Mouse (Mus musculus): ENCODE results near the gene Prrc2b.

The Prrc2b gene

GRCm38 (mm10) chr2:32235433-32235832 is 84.6 kb downstream of the Prrc2b start:
- no peak for DNase-seq (ENCODE audit: low spot score in 2 of 2)

GRCm38 (mm10) chr2:32235886-32236759 is 85.2 kb downstream of the Prrc2b start, which contains the start of gene Pomt1:
Gene Pomt1, plus strand, starts transcription at chr2:32236590.
- DNase-seq (ENCODE audit: low spot score in 2 of 2) = peak; percentile 84 to 89

- DNase-seq (ENCODE audit: low spot score in 2 of 2) = peak in 1 of 2 experiments; percentile 42
Measured at GRCm38 (mm10) chr2:32236760-32237487, 86.0 kb downstream of the Prrc2b start.

GRCm38 (mm10) chr2:32237571-32237970 is 86.7 kb downstream of the Prrc2b start:
- no peak for DNase-seq (ENCODE audit: low spot score in 2 of 2)

- DNase-seq (ENCODE audit: low spot score in 2 of 2) = no peak
Measured at GRCm38 (mm10) chr2:32238708-32239435, 88.0 kb downstream of the Prrc2b start.

GRCm38 (mm10) chr2:32240591-32240990 is 89.7 kb downstream of the Prrc2b start:
- no peak for DNase-seq (ENCODE audit: low spot score in 2 of 2)

GRCm38 (mm10) chr2:32242986-32243385 is 92.1 kb downstream of the Prrc2b start:
- no peak for DNase-seq (ENCODE audit: low spot score in 2 of 2)

GRCm38 (mm10) chr2:32246741-32247140 is 95.9 kb downstream of the Prrc2b start:
- DNase-seq (ENCODE audit: low spot score in 2 of 2) = no peak

- DNase-seq (ENCODE audit: low spot score in 2 of 2) = no peak
Measured at GRCm38 (mm10) chr2:32248377-32249361, 97.8 kb downstream of the Prrc2b start.

GRCm38 (mm10) chr2:32251791-32252527 is 101.1 kb downstream of the Prrc2b start:
- no peak for DNase-seq (ENCODE audit: low spot score in 2 of 2)

- no peak for DNase-seq (ENCODE audit: low spot score in 2 of 2)
Measured at GRCm38 (mm10) chr2:32252658-32253057, 101.8 kb downstream of the Prrc2b start.

- no peak for DNase-seq (ENCODE audit: low spot score in 2 of 2)
Measured at GRCm38 (mm10) chr2:32253352-32253751, 102.5 kb downstream of the Prrc2b start.

GRCm38 (mm10) chr2:32254563-32254962 is 103.7 kb downstream of the Prrc2b start:
- no peak for DNase-seq (ENCODE audit: low spot score in 2 of 2)

GRCm38 (mm10) chr2:32256273-32256672 is 105.4 kb downstream of the Prrc2b start:
- no peak for DNase-seq (ENCODE audit: low spot score in 2 of 2)

- no peak for DNase-seq (ENCODE audit: low spot score in 2 of 2)
Measured at GRCm38 (mm10) chr2:32258887-32259533, 108.1 kb downstream of the Prrc2b start.

GRCm38 (mm10) chr2:32259657-32260417 is 109.0 kb downstream of the Prrc2b start, which contains the start of gene Uck1:
Gene Uck1, minus strand, starts transcription at chr2:32260159.
- peak; percentile 82 to 87 for DNase-seq (ENCODE audit: low spot score in 2 of 2)

- DNase-seq (ENCODE audit: low spot score in 2 of 2) = no peak
Measured at GRCm38 (mm10) chr2:32260635-32261034, 109.8 kb downstream of the Prrc2b start.

GRCm38 (mm10) chr2:32275823-32276222 is 124.9 kb downstream of the Prrc2b start:
- no peak for DNase-seq (ENCODE audit: low spot score in 2 of 2)

GRCm38 (mm10) chr2:32282289-32282688 is 131.4 kb downstream of the Prrc2b start:
- DNase-seq (ENCODE audit: low spot score in 2 of 2) = no peak

Measured in urinary bladder, postnatal 4 days (tissue).